Mouse (Mus musculus): ENCODE results near the gene Them7.

DNA sequence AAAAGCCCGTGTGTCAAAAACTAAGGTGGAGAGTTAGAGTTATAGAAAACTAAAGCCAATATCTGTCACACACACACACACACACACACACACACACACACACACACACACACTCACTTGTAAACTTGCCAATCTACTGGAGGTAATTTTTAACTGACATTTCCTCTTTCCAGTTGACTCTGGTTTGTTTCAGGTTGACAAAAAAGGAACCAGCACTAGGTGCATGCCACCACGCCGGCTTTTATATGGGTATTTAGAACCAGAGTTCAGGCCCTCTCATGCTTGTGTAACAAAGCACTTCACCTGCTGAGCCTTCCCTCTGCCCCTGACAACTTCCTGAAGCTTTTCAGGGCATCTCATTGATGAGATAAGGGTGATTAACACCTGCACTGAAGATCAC, 89.0 kb downstream of the Them7 start:
- TF ChIP-seq POLR2A (IDR thresholded peaks at IDR 0.05; ENCODE audit: low read depth, low read length) (no peak), CTCF (IDR thresholded peaks at IDR 0.05; ENCODE audit: borderline replicate concordance, insufficient read depth, low read length) (no peak)

Measured in embryonic fibroblast, embryonic 13.5 days (primary cell).